Mouse (Mus musculus): ENCODE measurements around the gene Hipk3. TPM values are rescaled to one million over a fixed set of nuclear protein-coding genes. Genes with fewer than 3 reads are reported as not detected.

Gene Hipk3
- polyA plus RNA-seq, 1 experiment from 2014 or later, result 6.1 TPM

GRCm38 (mm10) chr2:104411806-104412205, 82.4 kb downstream of the Hipk3 start:
- Histone ChIP-seq H3K27ac (ENCODE audit: low read depth, low read length) (no peak overlapping the region), H3K4me3 (ENCODE audit: low read length) (no peak overlapping the region), H3K27me3 (replicated peaks; ENCODE audit: control insufficient read depth, insufficient read depth, low read length) (no peaks in the 10 kb centered on the region), H3K9ac (ENCODE audit: low read depth, low read length) (no peak overlapping the region), H3K36me3 (ENCODE audit: control insufficient read depth, insufficient read depth, low read length) (no peaks in the 10 kb centered on the region), H3K9me3 (ENCODE audit: control insufficient read depth, low read length) (no peaks in the 10 kb centered on the region), H3K4me2 (ENCODE audit: low read length) (no peak overlapping the region), H3K4me1 (ENCODE audit: control insufficient read depth, insufficient read depth, low read depth, low read length) (peaks cover 21% of the 10 kb centered on the region)
- ATAC-seq, result no peak
- 88% methylated on average over 7 of the region's 7 CpGs for WGBS

- peak within 1 kb of the TSS; percentile 91 for H3K9ac ChIP-seq (ENCODE audit: low read depth, low read length)
- H3K36me3 ChIP-seq (ENCODE audit: control insufficient read depth, insufficient read depth, low read length), result no peaks in the 10 kb centered on the region
- ATAC-seq, result no peak
- H3K27ac ChIP-seq (ENCODE audit: low read depth, low read length), result peak within 1 kb of the TSS; percentile 83
- H3K4me3 ChIP-seq (ENCODE audit: low read length), result peak within 1 kb of the TSS; percentile 78
- no peaks in the 10 kb centered on the region for H3K27me3 ChIP-seq (replicated peaks; ENCODE audit: control insufficient read depth, insufficient read depth, low read length)
- peaks cover 21% of the 10 kb centered on the region for H3K4me1 ChIP-seq (ENCODE audit: control insufficient read depth, insufficient read depth, low read depth, low read length)
- WGBS, result 54% methylated on average over 4 of the region's 4 CpGs
- no peaks in the 10 kb centered on the region for H3K9me3 ChIP-seq (ENCODE audit: control insufficient read depth, low read length)
- peak within 1 kb of the TSS; percentile 72 for H3K4me2 ChIP-seq (ENCODE audit: low read length)
These were observed 83.2 kb downstream of the Hipk3 start, which contains the start of gene D430041D05Rik for GRCm38 (mm10) chr2:104410963-104411545. TSS of gene D430041D05Rik (minus strand) at chr2:104411013.

GRCm38 (mm10) chr2:104409851-104410821, 84.1 kb downstream of the Hipk3 start:
- WGBS, result under 1% methylated on average over 67 of the region's 111 CpGs
- Histone ChIP-seq H3K36me3 (ENCODE audit: control insufficient read depth, insufficient read depth, low read length) (no peaks in the 10 kb centered on the region), H3K4me3 (ENCODE audit: low read length) (peak overlapping the region; percentile 78), H3K27me3 (replicated peaks; ENCODE audit: control insufficient read depth, insufficient read depth, low read length) (no peaks in the 10 kb centered on the region), H3K9ac (ENCODE audit: low read depth, low read length) (peak overlapping the region; percentile 91), H3K27ac (ENCODE audit: low read depth, low read length) (peak overlapping the region; percentile 83), H3K4me1 (ENCODE audit: control insufficient read depth, insufficient read depth, low read depth, low read length) (peaks cover 21% of the 10 kb centered on the region), H3K9me3 (ENCODE audit: control insufficient read depth, low read length) (no peaks in the 10 kb centered on the region), H3K4me2 (ENCODE audit: low read length) (peak overlapping the region; percentile 72)
- peak; percentile 92 for ATAC-seq

GRCm38 (mm10) chr2:104408351-104408750, 85.9 kb downstream of the Hipk3 start:
- peaks cover 21% of the 10 kb centered on the region for H3K4me1 ChIP-seq (ENCODE audit: control insufficient read depth, insufficient read depth, low read depth, low read length)
- WGBS, result 64% methylated on average over 7 of the region's 7 CpGs
- H3K4me3 ChIP-seq (ENCODE audit: low read length), result peak overlapping the region; percentile 78
- no peak overlapping the region for H3K9ac ChIP-seq (ENCODE audit: low read depth, low read length)
- H3K9me3 ChIP-seq (ENCODE audit: control insufficient read depth, low read length), result no peaks in the 10 kb centered on the region
- no peaks in the 10 kb centered on the region for H3K36me3 ChIP-seq (ENCODE audit: control insufficient read depth, insufficient read depth, low read length)
- H3K27me3 ChIP-seq (replicated peaks; ENCODE audit: control insufficient read depth, insufficient read depth, low read length), result no peaks in the 10 kb centered on the region
- peak overlapping the region; percentile 72 for H3K4me2 ChIP-seq (ENCODE audit: low read length)
- no peak overlapping the region for H3K27ac ChIP-seq (ENCODE audit: low read depth, low read length)
- no peak for ATAC-seq

GRCm38 (mm10) chr2:104407913-104408312, 86.3 kb downstream of the Hipk3 start:
- no peaks in the 10 kb centered on the region for H3K9me3 ChIP-seq (ENCODE audit: control insufficient read depth, low read length)
- H3K9ac ChIP-seq (ENCODE audit: low read depth, low read length), result no peak overlapping the region
- H3K4me1 ChIP-seq (ENCODE audit: control insufficient read depth, insufficient read depth, low read depth, low read length), result peaks cover 21% of the 10 kb centered on the region
- ATAC-seq, result no peak
- H3K4me2 ChIP-seq (ENCODE audit: low read length), result peak overlapping the region; percentile 72
- no peaks in the 10 kb centered on the region for H3K36me3 ChIP-seq (ENCODE audit: control insufficient read depth, insufficient read depth, low read length)
- no peak overlapping the region for H3K27ac ChIP-seq (ENCODE audit: low read depth, low read length)
- no peaks in the 10 kb centered on the region for H3K27me3 ChIP-seq (replicated peaks; ENCODE audit: control insufficient read depth, insufficient read depth, low read length)
- peak overlapping the region; percentile 78 for H3K4me3 ChIP-seq (ENCODE audit: low read length)
- WGBS, result 69% methylated on average over 4 of the region's 4 CpGs

- H3K27me3 ChIP-seq (replicated peaks; ENCODE audit: control insufficient read depth, insufficient read depth, low read length), result no peaks in the 10 kb centered on the region
- no peak overlapping the region for H3K27ac ChIP-seq (ENCODE audit: low read depth, low read length)
- 87% methylated on average over 6 of the region's 6 CpGs for WGBS
- H3K4me3 ChIP-seq (ENCODE audit: low read length), result no peak overlapping the region
- no peaks in the 10 kb centered on the region for H3K9me3 ChIP-seq (ENCODE audit: control insufficient read depth, low read length)
- no peak for ATAC-seq
- no peaks in the 10 kb centered on the region for H3K36me3 ChIP-seq (ENCODE audit: control insufficient read depth, insufficient read depth, low read length)
- H3K4me1 ChIP-seq (ENCODE audit: control insufficient read depth, insufficient read depth, low read depth, low read length), result peaks cover 14% of the 10 kb centered on the region
- H3K9ac ChIP-seq (ENCODE audit: low read depth, low read length), result no peak overlapping the region
- no peak overlapping the region for H3K4me2 ChIP-seq (ENCODE audit: low read length)
These were observed 90.2 kb downstream of the Hipk3 start for GRCm38 (mm10) chr2:104404036-104404435.

GRCm38 (mm10) chr2:104398651-104399290, 95.5 kb downstream of the Hipk3 start:
- H3K27me3 ChIP-seq (replicated peaks; ENCODE audit: control insufficient read depth, insufficient read depth, low read length), result no peaks in the 10 kb centered on the region
- no peaks in the 10 kb centered on the region for H3K36me3 ChIP-seq (ENCODE audit: control insufficient read depth, insufficient read depth, low read length)
- no peaks in the 10 kb centered on the region for H3K4me1 ChIP-seq (ENCODE audit: control insufficient read depth, insufficient read depth, low read depth, low read length)
- no peak overlapping the region for H3K9ac ChIP-seq (ENCODE audit: low read depth, low read length)
- H3K4me3 ChIP-seq (ENCODE audit: low read length), result no peak overlapping the region
- no peak overlapping the region for H3K4me2 ChIP-seq (ENCODE audit: low read length)
- no peak for ATAC-seq
- 84% methylated on average over 6 of the region's 6 CpGs for WGBS
- H3K27ac ChIP-seq (ENCODE audit: low read depth, low read length), result no peak overlapping the region
- H3K9me3 ChIP-seq (ENCODE audit: control insufficient read depth, low read length), result no peaks in the 10 kb centered on the region

- Histone ChIP-seq H3K4me3 (ENCODE audit: low read length) (no peak overlapping the region), H3K9me3 (ENCODE audit: control insufficient read depth, low read length) (no peaks in the 10 kb centered on the region), H3K27ac (ENCODE audit: low read depth, low read length) (no peak overlapping the region), H3K4me1 (ENCODE audit: control insufficient read depth, insufficient read depth, low read depth, low read length) (no peaks in the 10 kb centered on the region), H3K36me3 (ENCODE audit: control insufficient read depth, insufficient read depth, low read length) (no peaks in the 10 kb centered on the region), H3K27me3 (replicated peaks; ENCODE audit: control insufficient read depth, insufficient read depth, low read length) (no peaks in the 10 kb centered on the region), H3K9ac (ENCODE audit: low read depth, low read length) (no peak overlapping the region), H3K4me2 (ENCODE audit: low read length) (no peak overlapping the region)
- no peak for ATAC-seq
- WGBS, result 73% methylated on average over 9 of the region's 9 CpGs
These were observed 98.3 kb downstream of the Hipk3 start for GRCm38 (mm10) chr2:104395961-104396360.

- ATAC-seq, result no peak
- Histone ChIP-seq H3K9me3 (ENCODE audit: control insufficient read depth, low read length) (no peaks in the 10 kb centered on the region), H3K4me3 (ENCODE audit: low read length) (no peak overlapping the region), H3K27ac (ENCODE audit: low read depth, low read length) (no peak overlapping the region), H3K27me3 (replicated peaks; ENCODE audit: control insufficient read depth, insufficient read depth, low read length) (no peaks in the 10 kb centered on the region), H3K36me3 (ENCODE audit: control insufficient read depth, insufficient read depth, low read length) (no peaks in the 10 kb centered on the region), H3K4me2 (ENCODE audit: low read length) (no peak overlapping the region), H3K9ac (ENCODE audit: low read depth, low read length) (no peak overlapping the region), H3K4me1 (ENCODE audit: control insufficient read depth, insufficient read depth, low read depth, low read length) (no peaks in the 10 kb centered on the region)
- 47% methylated on average over 2 of the region's 2 CpGs for WGBS
These were observed 99.5 kb downstream of the Hipk3 start for GRCm38 (mm10) chr2:104394769-104395168.

Measured in hindbrain, embryonic 16.5 days (tissue).